Mouse (Mus musculus) heart, adult 2 months (tissue): ENCODE data around the gene Naaladl2. TPM values are rescaled to one million over a fixed set of nuclear protein-coding genes. Genes with fewer than 3 reads are reported as not detected.
"Not testable (repeated sequence)": the region's sequence is repeated elsewhere in the genome, so short reads cannot be mapped to it uniquely, and the experiment has no call there.

Source experiments
- DNase-seq, 2 experiments: peaks; one replicate each; pipeline ENCODE4 v3.0.0; 2021
- H3K27ac ChIP-seq: fragments of 200-600 bp; 2 replicates; pipeline ENCODE4 v1.8.1; 2022
- H3K27me3 ChIP-seq: fragments of 200-500 bp; 2 replicates; pipeline ENCODE4 v1.6.1; 2012; ENCODE audit warnings: mild to moderate bottlenecking, low read length, inconsistent platforms, mixed read lengths; ENCODE audit not compliant: control insufficient read depth, insufficient read depth
- H3K36me3 ChIP-seq: fragments of 200-500 bp; 2 replicates; pipeline ENCODE4 v1.6.1; 2012; ENCODE audit warnings: low read length, inconsistent platforms; ENCODE audit not compliant: control insufficient read depth, insufficient read depth
- H3K4me1 ChIP-seq: fragments of 200-500 bp; 2 replicates; pipeline ENCODE4 v1.6.1; 2011; ENCODE audit warnings: low read length; ENCODE audit not compliant: control insufficient read depth, insufficient read depth
- H3K4me3 ChIP-seq: fragments of 200-600 bp; 2 replicates; pipeline ENCODE4 v1.8.1; 2022
- H3K79me2 ChIP-seq: fragments of 200-500 bp; replicated peaks from 2 replicates; pipeline ENCODE4 v1.6.1; 2012; ENCODE audit warnings: mild to moderate bottlenecking, inconsistent platforms, low read length, moderate library complexity, mixed read lengths; ENCODE audit not compliant: control insufficient read depth, insufficient read depth
- H3K9ac ChIP-seq: fragments of 200-500 bp; 2 replicates; pipeline ENCODE4 v1.6.1; 2012; ENCODE audit warnings: low read depth, mild to moderate bottlenecking, control low read depth, inconsistent platforms, low read length, mixed read lengths
- CTCF ChIP-seq: fragments of 200-600 bp; IDR thresholded peaks from 2 replicates; pipeline ENCODE4 v1.8.1; 2022; ENCODE audit warnings: antibody characterized with exemption, mild to moderate bottlenecking, moderate library complexity
- EP300 ChIP-seq: fragments of 200-500 bp; IDR thresholded peaks from 2 replicates; pipeline ENCODE4 v1.6.1; 2011; ENCODE audit warnings: low read depth, low read length, control low read depth; ENCODE audit not compliant: insufficient read depth
- POLR2A ChIP-seq: fragments of 200-500 bp; IDR thresholded peaks from 2 replicates; pipeline ENCODE4 v1.6.1; 2011; ENCODE audit warnings: mild to moderate bottlenecking, low read depth, low read length, control low read depth; ENCODE audit not compliant: insufficient read depth
- WGBS: fragments of 180-500 bp; shearing (Covaris S2); methylation state at CpG from one replicate; pipeline ENCODE4 v1.1.7; 2018; 5-methylcytosine and 5-hydroxymethylcytosine counted together
- intact Hi-C: fragments of 180-260 bp; cut with DNase I; formaldehyde crosslinking; loops from one replicate; pipeline ENCODE4 v1.15.1; 2025
- polyA plus RNA-seq: library from polyadenylated mRNA; depleted of rRNA; stranded (reverse); fragments of >200 nt; gene quantifications from 2 replicates; pipeline ENCODE4 v1.2.3, GENCODE M21; 2012
- total RNA-seq, 2 experiments: library from RNA; stranded (reverse); gene quantifications; 2 replicates each; pipeline ENCODE4 v1.2.3; 2021

The Naaladl2 gene
- total and polyA plus RNA-seq, 3 experiments = 0.10 to 0.45 (median 0.23) TPM

DNA sequence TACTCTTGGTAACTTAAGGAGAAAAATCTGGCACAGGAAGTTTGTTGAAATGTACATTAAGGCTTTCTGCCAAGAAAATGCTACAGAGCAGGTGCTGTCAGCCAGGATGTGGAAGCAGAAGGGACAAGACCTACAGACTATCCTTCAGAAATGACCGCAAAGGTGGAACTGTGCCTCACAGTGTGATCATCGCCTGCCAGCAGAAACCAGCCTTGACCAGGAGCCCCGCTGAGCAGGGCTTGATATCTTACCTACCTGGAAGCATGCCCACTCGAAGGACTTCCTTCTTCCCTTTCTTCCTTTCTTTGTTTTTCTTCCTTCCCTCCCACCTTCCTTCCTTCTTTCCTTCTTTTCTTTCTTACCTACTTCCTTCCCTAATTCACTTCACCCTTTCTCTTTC lies 69.8 kb downstream of the Naaladl2 start:
- no peaks in the 10 kb centered on the region for H3K36me3 ChIP-seq
- intact Hi-C loops = no loop called here
- H3K4me3 ChIP-seq = no peak overlapping the region
- WGBS = 49% methylated on average over 4 of the region's 4 CpGs
- no peak for TF ChIP-seq CTCF
- TF ChIP-seq EP300 = no peak
- TF ChIP-seq POLR2A = no peak
- H3K9ac ChIP-seq = no peak overlapping the region
- DNase-seq = no peak
- no peak overlapping the region for H3K27ac ChIP-seq
- H3K4me1 ChIP-seq = no peaks in the 10 kb centered on the region
- no peaks in the 10 kb centered on the region for H3K79me2 ChIP-seq
- H3K27me3 ChIP-seq = no peaks in the 10 kb centered on the region

GRCm38 (mm10) chr3:25073821-25074220 lies 70.2 kb downstream of the Naaladl2 start:
- Histone ChIP-seq H3K36me3 (no peaks in the 10 kb centered on the region), H3K27me3 (no peaks in the 10 kb centered on the region), H3K79me2 (no peaks in the 10 kb centered on the region), H3K4me3 (no peak overlapping the region), H3K27ac (no peak overlapping the region), H3K4me1 (no peaks in the 10 kb centered on the region), H3K9ac (no peak overlapping the region)
- 77% methylated on average over 6 of the region's 6 CpGs for whole genome bisulfite sequencing
- TF ChIP-seq POLR2A (no peak), EP300 (no peak), CTCF (no peak)
- no peak for DNase-seq
- intact Hi-C loops = no loop called here

- no peaks in the 10 kb centered on the region for H3K79me2 ChIP-seq
- H3K4me3 ChIP-seq = no peak overlapping the region
- H3K4me1 ChIP-seq = no peaks in the 10 kb centered on the region
- no peak for TF ChIP-seq CTCF
- no peak for TF ChIP-seq EP300
- TF ChIP-seq POLR2A = no peak
- no peak overlapping the region for H3K27ac ChIP-seq
- H3K9ac ChIP-seq = no peak overlapping the region
- DNase-seq = no peak
- whole genome bisulfite sequencing = 67% methylated on average over 4 of the region's 4 CpGs
- intact Hi-C loops = no loop called here
- no peaks in the 10 kb centered on the region for H3K36me3 ChIP-seq
- H3K27me3 ChIP-seq = no peaks in the 10 kb centered on the region
Observed at GRCm38 (mm10) chr3:25063217-25063616, 80.8 kb downstream of the Naaladl2 start.

- Histone ChIP-seq H3K9ac (no peak overlapping the region), H3K27ac (no peak overlapping the region), H3K4me3 (no peak overlapping the region), H3K79me2 (no peaks in the 10 kb centered on the region), H3K27me3 (no peaks in the 10 kb centered on the region), H3K36me3 (no peaks in the 10 kb centered on the region), H3K4me1 (no peaks in the 10 kb centered on the region)
- TF ChIP-seq POLR2A (no peak), EP300 (no peak), CTCF (no peak)
- 22% methylated on average over 2 of the region's 2 CpGs for WGBS
- no peak for DNase-seq
- intact Hi-C loops = no loop called here
Observed at GRCm38 (mm10) chr3:25052975-25053374, 91.1 kb downstream of the Naaladl2 start.

- H3K27ac ChIP-seq = no peak overlapping the region
- TF ChIP-seq POLR2A (no peak), CTCF (no peak), EP300 (no peak)
- no peak for DNase-seq
- no peaks in the 10 kb centered on the region for H3K4me1 ChIP-seq
- no peak overlapping the region for H3K4me3 ChIP-seq
- no peaks in the 10 kb centered on the region for H3K79me2 ChIP-seq
- no peaks in the 10 kb centered on the region for H3K36me3 ChIP-seq
- WGBS = 47% methylated on average over 5 of the region's 5 CpGs
- no peak overlapping the region for H3K9ac ChIP-seq
- H3K27me3 ChIP-seq = no peaks in the 10 kb centered on the region
- intact Hi-C loops = no loop called here
Observed at GRCm38 (mm10) chr3:25019972-25020371, 124.1 kb downstream of the Naaladl2 start.

- H3K4me1 ChIP-seq = no peaks in the 10 kb centered on the region
- no peak overlapping the region for H3K4me3 ChIP-seq
- H3K27me3 ChIP-seq = no peaks in the 10 kb centered on the region
- intact Hi-C loops = no loop called here
- no peak overlapping the region for H3K9ac ChIP-seq
- H3K36me3 ChIP-seq = no peaks in the 10 kb centered on the region
- DNase-seq = no peak
- H3K27ac ChIP-seq = no peak overlapping the region
- WGBS = 63% methylated on average over 1 of the region's 1 CpGs
- H3K79me2 ChIP-seq = no peaks in the 10 kb centered on the region
- TF ChIP-seq POLR2A (no peak), EP300 (no peak), CTCF (no peak)
Observed at GRCm38 (mm10) chr3:25010751-25011150, 133.3 kb downstream of the Naaladl2 start.

GRCm38 (mm10) chr3:25006802-25007201 lies 137.3 kb downstream of the Naaladl2 start:
- H3K9ac ChIP-seq, H3K79me2 ChIP-seq, intact Hi-C loops, H3K27me3 ChIP-seq, H3K4me3 ChIP-seq, H3K27ac ChIP-seq, H3K36me3 ChIP-seq, DNase-seq, H3K4me1 ChIP-seq: not testable (repeated sequence)
- 68% methylated on average over 2 of the region's 2 CpGs for WGBS
